Mouse (Mus musculus): ENCODE measurements at regions not wholly inside any gene's neighbourhood (a gene's known extent, or its start where the extent isn't known, plus 50 kb on each side); places are given as distances from the start of the nearest gene placed in this dataset.

DNA sequence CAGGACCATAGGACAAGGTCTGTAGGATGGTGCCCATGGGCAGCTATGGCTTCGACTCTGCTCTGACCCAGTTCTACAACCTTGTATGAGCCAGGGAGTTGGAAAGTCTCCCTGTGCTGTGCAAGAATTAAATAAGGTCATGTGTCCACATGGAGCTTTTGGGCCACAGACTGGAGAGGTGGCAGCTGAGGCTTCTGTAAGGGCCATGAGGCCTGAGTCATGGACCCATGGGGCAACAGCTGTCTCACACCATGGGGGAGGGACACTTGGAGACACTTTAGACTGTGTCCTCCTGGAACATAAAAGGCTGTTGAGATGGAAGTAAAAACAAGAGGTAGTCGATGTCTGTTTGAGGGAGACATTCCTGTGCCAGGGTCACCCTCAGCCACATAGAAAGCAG lies 154.5 kb upstream of the Gm3448 start:
- no peak for ATAC-seq (replicated peaks; ENCODE audit: poor library complexity)

DNA sequence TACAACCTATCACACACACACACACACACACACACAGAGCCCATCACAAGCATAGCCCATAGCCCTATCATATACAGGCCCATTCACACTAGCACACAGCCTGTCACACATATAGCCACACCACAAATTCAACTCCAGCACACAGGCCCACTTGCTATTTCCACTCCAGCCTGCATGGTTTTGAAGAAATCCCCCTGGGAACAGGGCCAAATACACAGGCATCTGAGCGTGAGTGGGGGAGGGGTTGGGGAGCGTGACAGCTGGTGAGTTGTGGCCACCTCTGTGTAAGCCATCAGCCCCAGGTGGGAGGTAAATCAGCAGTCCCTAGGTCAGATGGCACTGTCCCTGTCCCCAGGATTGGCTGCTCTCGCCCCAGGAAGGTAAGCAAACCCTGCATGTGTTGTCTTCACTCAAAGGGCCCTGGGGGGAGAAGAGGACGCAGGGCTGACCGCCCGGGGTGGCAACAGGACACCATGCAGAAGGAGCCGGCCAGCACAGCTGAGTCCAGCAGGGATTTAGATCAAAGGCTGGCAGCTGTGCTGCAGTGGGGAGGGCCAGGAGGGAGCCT lies 153.6 kb upstream of the Gm3448 start:
- ATAC-seq (replicated peaks; ENCODE audit: poor library complexity), result no peak

DNA sequence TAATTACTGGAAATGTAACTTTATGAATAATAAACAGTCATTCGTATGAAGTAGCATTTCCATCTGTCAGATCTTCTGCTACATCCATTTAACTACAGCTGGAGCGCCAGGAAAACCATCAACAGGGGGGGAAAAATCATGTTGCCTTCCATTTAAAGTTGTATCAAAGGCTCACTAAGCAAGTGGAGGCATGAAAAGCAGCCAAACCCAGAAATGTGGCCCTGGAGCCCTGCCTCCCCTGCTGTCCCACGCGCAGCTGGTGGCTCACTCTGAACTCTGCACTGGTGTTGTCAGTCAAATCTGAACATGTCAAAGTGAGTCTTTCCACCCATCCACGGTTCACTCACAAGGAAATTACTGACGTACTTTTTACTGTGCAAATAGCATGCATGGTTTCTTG lies 152.5 kb upstream of the Gm3448 start:
- no peak for ATAC-seq (replicated peaks; ENCODE audit: poor library complexity)

DNA sequence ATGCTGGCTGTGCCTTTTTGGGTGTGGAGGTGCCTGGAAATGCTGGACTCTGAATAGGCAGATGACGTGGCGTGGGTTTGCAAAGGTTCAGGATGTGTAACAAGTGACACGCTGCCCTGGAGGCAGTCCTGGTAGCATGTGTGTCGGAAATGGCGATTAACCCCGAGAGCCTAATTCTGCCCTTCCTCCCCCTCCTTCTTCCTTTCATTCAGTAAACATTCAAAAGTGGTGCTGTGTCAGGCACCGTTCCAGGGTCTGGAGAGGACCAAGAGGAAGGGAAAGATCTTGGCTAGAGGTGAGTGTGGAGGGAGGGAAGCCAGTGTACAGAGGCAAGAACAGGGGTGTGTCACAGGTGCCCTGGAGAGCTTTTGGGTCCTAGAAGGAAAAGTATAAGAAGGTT lies 151.5 kb upstream of the Gm3448 start:
- no peak for ATAC-seq (replicated peaks; ENCODE audit: poor library complexity)

DNA sequence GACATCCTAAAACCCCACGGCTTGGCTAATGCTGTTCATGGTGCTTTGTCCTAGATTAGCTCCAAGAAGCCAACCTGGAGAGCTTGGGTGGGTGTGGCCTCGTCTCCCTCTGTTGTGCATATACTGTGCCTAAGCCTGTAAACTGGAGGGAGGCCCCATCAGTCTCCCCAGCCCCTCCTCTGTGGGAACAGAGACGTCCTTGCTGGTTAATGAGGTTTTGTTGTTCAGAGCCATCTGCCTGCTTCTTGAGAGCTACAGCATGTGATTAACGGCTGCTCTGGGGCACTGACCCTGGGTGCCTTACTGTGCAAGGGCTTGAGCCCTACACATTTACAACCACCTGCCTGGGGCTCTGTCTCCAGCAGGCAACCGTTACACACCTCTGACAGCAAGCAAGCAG lies 143.9 kb upstream of the Gm3448 start:
- no peak for ATAC-seq (replicated peaks; ENCODE audit: poor library complexity)

DNA sequence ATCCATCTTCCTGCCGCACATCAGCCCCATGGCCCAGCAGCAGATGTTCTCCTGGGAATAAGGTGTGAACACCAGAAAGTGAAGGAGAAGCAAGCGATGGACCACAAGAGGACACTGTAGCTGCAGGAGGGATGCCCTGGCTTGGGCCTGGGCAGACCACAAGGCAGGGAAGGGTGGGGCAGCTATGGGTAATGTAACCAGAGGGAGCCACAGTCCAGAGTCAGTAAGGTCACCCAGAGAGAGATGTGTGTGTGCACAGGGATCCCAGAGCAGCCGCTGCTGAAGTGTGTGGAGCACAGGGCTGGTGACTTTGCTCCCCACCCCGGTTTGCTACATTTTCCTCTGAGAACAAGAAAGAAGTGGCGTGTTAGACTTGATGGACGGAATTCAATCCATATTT lies 142.5 kb upstream of the Gm3448 start:
- no peak for ATAC-seq (replicated peaks; ENCODE audit: poor library complexity)

DNA sequence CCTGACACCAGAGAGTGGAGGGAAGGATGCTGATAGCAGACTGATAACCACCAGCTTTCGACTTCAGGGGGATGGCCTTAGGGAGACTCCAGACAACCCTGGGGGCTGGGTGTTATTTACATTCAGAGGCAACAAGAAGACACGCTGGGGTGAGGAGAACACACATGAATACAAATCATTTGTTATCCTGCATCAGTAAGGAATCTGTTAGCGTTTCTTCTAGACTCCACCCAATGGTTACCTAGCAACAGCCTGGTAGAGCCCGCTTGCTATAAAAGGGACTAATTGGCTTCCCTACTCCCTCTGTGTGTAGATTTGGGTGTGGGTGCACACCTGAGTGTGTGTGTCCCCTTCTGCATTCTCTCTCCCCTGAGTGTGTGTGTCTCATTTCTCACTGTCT lies 140.8 kb upstream of the Gm3448 start:
- ATAC-seq (replicated peaks; ENCODE audit: poor library complexity), result no peak

DNA sequence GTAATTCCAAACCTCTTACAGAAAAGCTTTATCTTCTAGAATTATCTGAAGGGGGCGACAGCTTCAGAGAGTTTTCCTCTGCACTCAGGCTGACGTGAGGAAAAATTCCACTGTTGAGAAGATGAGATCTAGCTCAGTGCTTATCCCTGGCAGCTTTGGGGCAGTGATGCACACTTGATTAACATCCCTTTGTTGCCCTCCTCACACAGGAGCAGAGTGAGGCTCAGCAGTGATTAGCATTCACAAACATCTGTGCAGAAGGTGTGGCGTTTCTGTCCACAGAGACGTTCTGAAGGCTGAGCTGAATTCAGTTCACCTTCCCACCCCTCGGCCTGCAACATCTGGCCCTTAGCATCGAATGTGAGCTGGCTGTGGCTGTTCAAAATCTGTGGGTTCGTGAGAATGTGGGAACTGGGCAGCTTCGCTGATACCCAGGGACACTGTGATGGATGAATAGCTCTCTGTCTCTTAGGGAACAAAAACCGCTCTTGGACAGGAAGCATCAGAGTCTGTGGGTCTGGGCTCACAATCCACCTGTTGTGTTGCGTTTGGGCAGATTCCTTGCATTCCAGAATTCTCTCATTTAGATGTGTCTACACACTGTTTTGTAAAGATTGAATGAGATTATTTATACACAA lies 139.0 kb upstream of the Gm3448 start:
- no peak for ATAC-seq (replicated peaks; ENCODE audit: poor library complexity)

DNA sequence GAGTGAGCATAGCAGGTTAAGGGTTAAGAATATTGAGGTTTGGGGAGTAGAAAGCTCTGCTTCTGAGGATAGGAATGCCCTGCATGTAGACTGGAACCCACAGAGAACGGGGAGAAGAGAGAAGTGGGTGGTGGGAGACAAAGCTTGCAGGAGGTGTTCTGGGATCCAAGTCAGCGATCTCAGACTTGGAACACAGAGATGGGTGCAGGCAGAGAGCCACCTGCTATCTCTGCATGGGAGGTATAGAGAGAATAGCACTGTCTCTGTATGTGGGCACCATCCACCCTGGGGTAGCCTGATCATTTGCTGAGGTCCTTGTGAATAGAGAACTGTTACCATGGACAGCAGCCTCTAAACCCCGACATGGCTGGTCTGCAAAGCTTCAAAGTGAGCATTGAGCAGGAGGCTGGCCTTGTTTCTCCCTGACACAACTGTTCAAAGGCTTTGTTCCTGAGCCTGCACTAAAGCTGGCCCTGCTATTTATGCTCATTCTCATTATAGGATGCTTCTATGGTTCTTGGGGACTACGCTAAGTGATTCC lies 138.1 kb upstream of the Gm3448 start:
- no peak for ATAC-seq (replicated peaks; ENCODE audit: poor library complexity)

DNA sequence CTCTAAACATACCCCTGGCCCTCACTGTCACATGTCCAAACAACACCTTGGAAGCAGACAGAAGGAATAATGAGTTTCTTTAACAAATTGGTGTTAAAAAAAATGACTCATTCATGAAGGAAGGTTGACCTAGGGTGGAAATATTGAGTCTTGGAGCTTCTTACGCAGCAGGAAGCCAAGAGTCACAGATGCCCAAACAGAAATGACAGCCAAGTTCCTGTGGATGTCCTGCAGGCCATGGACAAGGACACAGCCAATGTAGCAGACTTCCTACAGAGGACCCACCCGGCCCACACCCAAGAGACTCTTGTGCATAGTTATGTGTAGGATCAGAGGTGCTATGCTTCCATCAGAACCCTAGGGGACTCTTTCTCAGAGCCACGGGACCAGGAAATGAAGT lies 136.1 kb upstream of the Gm3448 start:
- ATAC-seq (replicated peaks; ENCODE audit: poor library complexity), result no peak

DNA sequence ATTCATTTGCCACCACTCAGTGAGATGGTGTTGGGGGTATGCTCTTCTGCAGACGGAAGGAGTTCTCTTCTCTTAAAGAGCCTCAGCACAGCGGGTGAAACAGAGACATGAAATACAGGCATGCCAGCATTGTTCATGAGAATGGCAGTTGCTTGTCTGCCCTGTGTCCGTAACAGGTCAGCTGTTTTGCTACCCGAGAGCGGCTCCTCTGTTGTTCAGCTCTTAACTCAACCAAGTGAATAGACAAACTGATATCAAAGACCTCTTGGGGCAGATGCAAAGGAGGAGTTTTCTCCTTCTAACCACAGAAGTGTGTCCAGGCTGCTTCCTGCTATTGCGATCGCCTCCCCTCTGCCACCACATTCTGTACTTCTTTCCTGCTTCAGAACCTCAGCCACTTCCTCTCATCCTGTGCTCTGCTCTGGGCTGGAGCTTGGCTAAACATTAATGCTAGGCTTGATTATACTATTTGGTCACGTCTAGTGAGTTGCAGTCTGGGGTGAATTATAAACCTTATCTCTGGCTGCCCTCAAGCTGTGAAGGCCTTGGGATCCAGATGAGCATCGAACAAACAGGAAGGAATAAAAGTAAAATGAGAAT lies 133.1 kb upstream of the Gm3448 start:
- ATAC-seq (replicated peaks; ENCODE audit: poor library complexity), result peak; percentile 93

DNA sequence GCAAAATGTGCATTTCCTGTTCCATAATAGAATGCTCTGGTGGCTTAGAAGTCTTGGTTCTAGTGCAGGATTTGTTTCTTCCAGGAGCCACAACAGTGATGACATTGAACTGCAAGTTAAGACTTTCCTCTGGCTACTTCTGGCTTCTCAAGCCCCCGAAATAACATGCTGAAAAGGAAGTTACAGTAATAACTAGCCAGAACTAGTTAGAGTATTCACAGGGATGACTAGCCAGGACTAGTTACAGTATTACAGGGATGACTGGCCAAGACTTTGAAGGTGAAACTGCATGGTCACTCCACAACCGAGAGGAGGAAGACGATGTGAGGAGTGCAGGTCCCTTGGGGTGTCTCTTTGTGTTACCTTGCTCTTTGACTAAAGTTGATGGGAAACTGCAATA lies 126.6 kb upstream of the Gm3448 start:
- ATAC-seq (replicated peaks; ENCODE audit: poor library complexity), result no peak

DNA sequence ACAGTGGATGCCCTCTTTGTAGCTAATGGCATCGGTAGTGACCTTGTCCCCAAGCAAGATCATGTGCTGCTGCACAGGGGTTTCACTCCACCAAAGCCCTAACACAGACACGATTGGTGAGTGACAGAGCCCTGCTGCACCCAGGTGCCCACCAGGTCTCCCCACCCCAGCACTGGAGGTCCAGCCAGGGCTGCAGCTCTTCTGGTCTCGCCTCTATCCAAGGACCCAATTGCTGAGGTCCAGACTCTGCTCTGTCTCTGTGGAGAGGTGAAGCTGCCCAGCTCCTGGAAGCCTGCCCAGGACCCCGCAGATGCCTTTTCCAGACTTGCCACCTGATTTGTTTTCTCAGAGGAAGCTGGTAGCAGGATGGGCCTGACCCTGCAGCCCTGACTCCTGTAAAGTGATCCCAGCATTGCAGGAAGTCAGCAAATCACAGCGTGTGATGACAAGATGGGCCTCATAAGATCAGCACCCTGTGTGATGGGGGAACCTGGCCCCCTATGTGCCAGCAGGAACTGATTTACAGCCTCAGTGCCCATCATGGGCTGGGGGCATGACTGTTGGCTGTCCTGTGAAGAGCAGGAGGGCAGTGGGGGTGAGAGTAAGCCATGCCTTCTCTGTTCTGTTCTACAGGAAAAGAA lies 116.5 kb upstream of the Gm3448 start:
- no peak for ATAC-seq (replicated peaks; ENCODE audit: poor library complexity)

DNA sequence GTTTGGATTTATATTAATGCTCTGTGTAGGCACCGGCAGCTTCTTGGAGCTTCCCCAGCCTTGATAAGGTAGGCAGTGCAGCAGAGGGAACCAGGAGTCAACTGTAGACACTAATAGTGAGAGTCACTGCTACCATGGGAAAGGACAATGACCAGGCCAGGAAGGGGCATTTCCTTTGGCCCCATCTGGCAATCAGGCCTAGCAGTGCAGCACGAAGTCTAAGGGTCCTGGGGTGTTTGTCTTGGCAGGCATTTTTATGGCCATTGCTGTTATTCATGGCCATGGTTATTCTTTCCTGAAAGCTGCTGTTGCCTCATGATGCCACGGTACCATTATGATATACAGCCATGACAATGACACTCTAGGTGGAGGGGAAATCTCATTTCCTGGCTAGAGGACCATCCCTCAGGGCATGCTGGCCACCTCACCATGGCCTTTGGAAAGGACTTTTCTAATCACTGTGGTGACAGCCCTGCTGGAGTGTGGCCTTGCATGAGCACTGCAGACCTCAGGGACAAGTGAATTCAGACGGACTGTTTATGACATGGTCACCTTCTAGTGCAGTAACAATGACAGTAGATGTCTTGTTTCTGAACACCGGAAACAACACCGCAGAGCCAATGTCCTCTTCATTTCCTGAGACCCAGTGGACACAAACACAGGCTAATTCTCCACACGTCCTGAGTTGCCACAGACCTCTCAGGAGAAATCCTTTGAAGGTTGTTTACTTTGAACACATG lies 111.8 kb upstream of the Gm3448 start:
- ATAC-seq (replicated peaks; ENCODE audit: poor library complexity), result no peak

DNA sequence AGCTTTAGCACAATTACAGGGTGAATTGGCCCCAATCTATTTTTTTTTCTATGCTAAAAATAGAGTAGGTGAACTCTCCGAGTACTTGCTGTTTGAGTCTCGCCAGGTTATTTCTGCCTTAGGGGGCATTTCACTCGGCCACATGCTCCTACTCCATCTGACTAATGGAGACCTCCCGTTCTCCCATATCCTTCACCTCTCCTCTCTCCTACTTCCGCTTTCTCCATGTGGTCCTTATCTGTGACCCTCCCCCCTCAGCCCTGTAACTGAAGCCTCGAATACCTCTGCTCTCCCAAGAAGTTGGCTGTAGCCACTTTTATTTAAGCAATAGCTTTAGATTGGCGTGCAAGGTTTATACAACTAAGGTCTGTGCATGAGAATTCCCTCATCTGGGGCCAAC lies 111.1 kb upstream of the Gm3448 start:
- no peak for ATAC-seq (replicated peaks; ENCODE audit: poor library complexity)

DNA sequence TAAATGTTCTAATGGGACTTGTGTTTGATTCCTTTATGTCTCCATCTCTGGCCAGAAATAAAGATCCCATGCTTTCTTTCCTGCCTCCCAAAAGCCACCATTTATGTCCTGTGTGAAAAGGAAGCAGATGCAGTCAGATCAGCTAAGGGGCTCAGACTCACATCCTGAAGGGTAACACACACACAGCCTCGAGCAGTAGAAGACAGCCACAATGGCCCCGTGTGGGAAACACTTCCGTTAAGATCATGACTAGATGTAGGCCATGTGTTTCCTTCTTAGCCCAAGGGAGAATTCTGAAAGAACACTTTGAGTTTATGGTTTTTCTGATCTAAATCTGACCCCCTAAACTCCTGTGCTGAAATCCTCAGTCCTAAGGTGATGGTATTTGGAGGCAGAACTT lies 110.4 kb upstream of the Gm3448 start:
- 0 out of 2 replicates have a peak, but pooled peaks have one; percentile 39 for ATAC-seq (replicated peaks; ENCODE audit: poor library complexity)

DNA sequence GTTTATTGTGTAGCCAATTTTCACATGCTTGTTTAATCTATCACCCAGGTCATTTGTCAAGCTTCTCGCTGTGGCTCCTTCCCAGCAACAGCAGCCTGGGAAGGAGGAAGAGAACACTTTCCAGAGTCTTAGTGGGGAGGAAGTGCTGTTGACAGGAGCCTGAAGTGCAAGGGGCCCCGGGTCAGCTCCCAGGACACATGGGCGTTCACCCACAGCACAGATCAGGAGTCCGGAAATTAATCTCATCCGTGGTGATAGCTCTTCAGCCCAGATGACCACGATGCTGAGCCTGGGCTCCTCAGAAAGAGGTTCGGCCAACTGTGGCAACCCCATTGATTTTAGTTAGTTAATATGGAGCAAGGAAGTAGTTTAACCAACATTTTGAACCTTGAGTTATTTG lies 105.3 kb upstream of the Gm3448 start:
- ATAC-seq (replicated peaks; ENCODE audit: poor library complexity), result no peak

DNA sequence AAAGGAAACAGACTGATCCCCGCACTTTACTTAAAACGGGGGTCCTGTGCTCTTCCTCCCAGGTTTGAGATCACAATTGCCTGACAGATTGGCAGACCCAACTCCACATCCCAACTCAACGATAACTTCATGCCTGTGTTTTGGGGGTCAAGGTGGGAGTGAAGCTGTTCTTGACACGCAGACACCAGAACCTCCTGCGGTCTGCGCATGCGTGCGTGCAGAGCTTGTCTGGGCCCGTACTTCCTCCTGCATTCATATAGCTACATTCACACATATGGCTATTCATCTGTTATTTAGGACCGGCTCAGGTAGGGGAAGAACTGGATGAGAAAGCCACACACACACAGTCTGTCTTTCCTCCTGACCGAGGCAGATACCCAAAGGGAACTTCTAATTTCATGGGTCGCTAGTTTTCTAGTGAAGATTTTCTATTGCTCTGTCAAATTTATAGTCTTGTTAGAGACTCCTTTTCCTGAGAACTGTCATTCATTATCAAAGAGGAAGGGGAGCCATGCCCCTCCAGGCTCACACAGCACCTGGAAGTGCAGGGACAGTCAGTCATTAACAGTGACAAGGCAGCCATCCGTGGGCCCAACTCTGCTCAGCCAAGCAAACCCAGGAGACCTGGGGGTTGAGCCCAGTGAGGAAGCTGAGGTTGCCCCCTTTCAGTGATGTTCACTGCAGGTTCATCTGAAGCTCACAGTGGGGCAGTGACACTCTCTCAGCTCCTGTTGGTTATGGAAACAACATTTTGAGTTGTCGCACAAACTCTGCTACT lies 104.0 kb upstream of the Gm3448 start:
- ATAC-seq (replicated peaks; ENCODE audit: poor library complexity), result no peak

DNA sequence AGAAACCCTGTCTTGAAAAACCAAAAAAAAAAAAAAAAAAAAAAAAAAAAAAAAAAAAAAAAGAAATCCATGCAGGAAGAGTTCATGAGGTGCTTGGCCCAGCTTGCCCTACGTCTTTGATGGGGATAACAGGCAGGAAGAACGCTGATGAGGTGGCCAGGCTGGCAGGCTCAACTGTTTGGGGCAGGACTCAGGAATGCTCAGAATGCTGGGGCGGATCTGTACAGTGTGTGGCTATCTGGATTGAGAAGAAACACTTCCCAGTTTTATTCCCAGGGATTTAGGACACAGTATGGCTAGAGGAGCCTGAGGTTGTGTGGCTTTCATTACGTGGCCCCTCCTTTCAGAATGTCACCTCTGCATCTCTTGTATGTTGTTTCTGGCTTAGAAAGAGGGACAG lies 99.1 kb upstream of the Gm3448 start:
- no peak for ATAC-seq (replicated peaks; ENCODE audit: poor library complexity)
